Mouse (Mus musculus) induced T-regulatory cell, adult 2 months (primary cell): ENCODE results near the gene BC005537.
"Not testable (repeated sequence)": the region's sequence is repeated elsewhere in the genome, so short reads cannot be mapped to it uniquely, and the experiment has no call there.

Experiments used
- DNase-seq: peaks from one replicate; pipeline ENCODE4 v3.0.0-alpha.2; 2012; ENCODE audit warnings: low read depth

BC005537 gene

GRCm38 (mm10) chr13:24799925-24800673 is 1.4 kb upstream of the BC005537 start:
- peak; percentile 74 for DNase-seq

GRCm38 (mm10) chr13:24800674-24801307 is 666 bp upstream of the BC005537 start:
- peak; percentile 99 for DNase-seq

- DNase-seq = peak; percentile 68
Observed at GRCm38 (mm10) chr13:24802131-24802691, 754 bp downstream of the BC005537 start.

- DNase-seq = peak; percentile 50
Observed at GRCm38 (mm10) chr13:24803196-24803595, 1.7 kb downstream of the BC005537 start.

GRCm38 (mm10) chr13:24806079-24806478 is 4.6 kb downstream of the BC005537 start:
- DNase-seq = no peak

GRCm38 (mm10) chr13:24812521-24812920 is 11.1 kb downstream of the BC005537 start:
- DNase-seq = no peak

- DNase-seq = no peak
Observed at GRCm38 (mm10) chr13:24814616-24815015, 13.2 kb downstream of the BC005537 start.

- DNase-seq = no peak
Observed at GRCm38 (mm10) chr13:24816125-24817092, 15.0 kb downstream of the BC005537 start.

GRCm38 (mm10) chr13:24819931-24820330 is 18.5 kb downstream of the BC005537 start:
- DNase-seq = no peak

GRCm38 (mm10) chr13:24822663-24823343 is 21.3 kb downstream of the BC005537 start:
- DNase-seq = no peak

- DNase-seq = no peak
Observed at GRCm38 (mm10) chr13:24824647-24825046, 23.2 kb downstream of the BC005537 start.

GRCm38 (mm10) chr13:24825587-24825986 is 24.1 kb downstream of the BC005537 start:
- no peak for DNase-seq

GRCm38 (mm10) chr13:24826116-24826515 is 24.7 kb downstream of the BC005537 start:
- DNase-seq = no peak

GRCm38 (mm10) chr13:24830756-24831352 is 29.4 kb downstream of the BC005537 start:
- DNase-seq = no peak

GRCm38 (mm10) chr13:24831353-24832130 is 30.1 kb downstream of the BC005537 start, which contains the start of the genes Acot13 and Tdp2:
Gene Acot13, minus strand, starts transcription at chr13:24831540.
Gene Tdp2, plus strand, starts transcription at chr13:24831679.
- DNase-seq = peak; percentile 99

- DNase-seq = no peak
Observed at GRCm38 (mm10) chr13:24832131-24832810, 30.8 kb downstream of the BC005537 start.

- no peak for DNase-seq
Observed at GRCm38 (mm10) chr13:24832811-24833155, 31.3 kb downstream of the BC005537 start.

- not testable (repeated sequence) for DNase-seq
Observed at GRCm38 (mm10) chr13:24837765-24838164, 36.3 kb downstream of the BC005537 start.

GRCm38 (mm10) chr13:24839831-24840230 is 38.4 kb downstream of the BC005537 start:
- no peak for DNase-seq

- DNase-seq = no peak
Observed at GRCm38 (mm10) chr13:24841702-24842101, 40.2 kb downstream of the BC005537 start.
